ENCODE assay signal across 19 mouse cellular contexts in the genomic region with DNA sequence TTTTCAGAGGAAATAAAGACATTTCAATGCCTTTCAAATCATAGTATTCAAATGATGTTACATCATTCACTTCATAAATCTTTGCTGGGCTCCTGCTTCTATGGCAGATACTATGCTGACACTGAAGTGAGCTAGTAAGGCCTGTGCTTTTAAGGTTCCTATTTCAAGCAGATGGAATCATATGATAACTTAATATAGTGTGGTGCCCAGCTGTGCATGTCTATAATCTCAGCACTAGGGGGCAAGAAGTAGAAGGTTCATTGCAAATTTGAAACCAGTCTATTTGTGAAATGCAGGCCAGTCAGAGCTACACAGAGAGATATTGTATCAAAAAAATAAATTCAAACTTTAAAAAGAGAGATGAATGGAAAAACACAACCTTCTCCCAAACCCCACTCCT.
DNase-seq lines count a peak whose midpoint lies in the region; ATAC-seq and TF ChIP-seq lines count a peak whose summit lies in the region.
"Had no signal": no experiment of that assay in that cellular context is flagged by ENCODE, and none has a peak within 500 bp of the region (broad histone marks: within the 10 kb centered on the region; RNA-seq: fewer than 3 reads in every experiment).

No protein-coding gene starts in this region.

- no peak for ATAC-seq in embryonic facial prominence, embryonic 11.5 days (replicated peaks; ENCODE audit: insufficient number of reproducible peaks, low FRiP score, low TSS enrichment, low read depth)
- no peak for ATAC-seq in midbrain, postnatal 0 days (ENCODE audit: low FRiP score)
- ATAC-seq in midbrain, embryonic 13.5 days = no peak
- 0 out of 2 replicates have a peak, but pooled peaks have one; percentile 37 for ATAC-seq in megakaryocyte-erythroid progenitor cell, adult 5-6 weeks (replicated peaks; ENCODE audit: low FRiP score, low TSS enrichment, poor library complexity, severe bottlenecking)
- ATAC-seq: forebrain, embryonic 16.5 days had no signal

- DNase-seq in embryonic facial prominence, embryonic 11.5 days (ENCODE audit: low spot score) = peak; percentile 9
- no peak for DNase-seq in embryonic facial prominence, embryonic 10.5 days (ENCODE audit: low spot score)
- DNase-seq in midbrain, postnatal 0 days (ENCODE audit: low spot score) = no peak
- no peak for DNase-seq in layer of hippocampus, adult 2 months (ENCODE audit: low spot score in 2 of 2)
- DNase-seq in embryo, embryonic 10.5 days (ENCODE audit: low spot score) = no peak
- DNase-seq: adrenal gland, postnatal 10 days; cerebellum, adult 11-12 months; cerebellum, adult 9-10 months; cerebellum, postnatal 25 days; gastrocnemius, postnatal 10 days; heart, adult 2 months had no signal

- no peak overlapping the region for H3K4me2 ChIP-seq in embryonic facial prominence, embryonic 11.5 days (ENCODE audit: low read depth, low read length)
- H3K4me2 ChIP-seq in midbrain, postnatal 0 days (ENCODE audit: low read depth, low read length, poor library complexity, severe bottlenecking) = no peak overlapping the region
- no peak overlapping the region for H3K4me2 ChIP-seq in midbrain, embryonic 13.5 days (replicated peaks)
- H3K4me2 ChIP-seq: embryonic facial prominence, embryonic 12.5 days; forebrain, embryonic 12.5 days; heart, embryonic 11.5 days; heart, embryonic 15.5 days; hindbrain, embryonic 15.5 days had no signal

- H3K4me1 ChIP-seq in embryonic facial prominence, embryonic 11.5 days (ENCODE audit: control insufficient read depth, insufficient read depth, low read length) = no peaks in the 10 kb centered on the region
- no peaks in the 10 kb centered on the region for H3K4me1 ChIP-seq in embryonic facial prominence, embryonic 10.5 days
- no peaks in the 10 kb centered on the region for H3K4me1 ChIP-seq in midbrain, postnatal 0 days (ENCODE audit: insufficient read depth, low read length)
- no peaks in the 10 kb centered on the region for H3K4me1 ChIP-seq in midbrain, embryonic 13.5 days (replicated peaks)
- H3K4me1 ChIP-seq: embryonic facial prominence, embryonic 12.5 days; forebrain, embryonic 12.5 days; heart, embryonic 15.5 days; hindbrain, embryonic 15.5 days had no signal

- no peak overlapping the region for H3K9ac ChIP-seq in embryonic facial prominence, embryonic 11.5 days (replicated peaks; ENCODE audit: low read length)
- H3K9ac ChIP-seq in midbrain, postnatal 0 days (replicated peaks; ENCODE audit: low read length, poor library complexity, severe bottlenecking) = no peak overlapping the region
- H3K9ac ChIP-seq in midbrain, embryonic 13.5 days (replicated peaks) = no peak overlapping the region
- H3K9ac ChIP-seq: embryonic facial prominence, embryonic 12.5 days; forebrain, embryonic 12.5 days; heart, embryonic 15.5 days; hindbrain, embryonic 15.5 days had no signal

- H3K36me3 ChIP-seq in embryonic facial prominence, embryonic 11.5 days (replicated peaks; ENCODE audit: control insufficient read depth, insufficient read depth, low read depth, low read length) = no peaks in the 10 kb centered on the region
- H3K36me3 ChIP-seq in embryonic facial prominence, embryonic 10.5 days (replicated peaks) = no peaks in the 10 kb centered on the region
- H3K36me3 ChIP-seq in midbrain, postnatal 0 days (ENCODE audit: insufficient read depth, low read length) = no peaks in the 10 kb centered on the region
- H3K36me3 ChIP-seq in midbrain, embryonic 13.5 days = no peaks in the 10 kb centered on the region
- H3K36me3 ChIP-seq: embryonic facial prominence, embryonic 12.5 days; forebrain, embryonic 12.5 days; heart, embryonic 15.5 days; hindbrain, embryonic 15.5 days had no signal

- H3K4me3 ChIP-seq in embryonic facial prominence, embryonic 11.5 days (ENCODE audit: low read depth, low read length) = no peak overlapping the region
- no peak overlapping the region for H3K4me3 ChIP-seq in embryonic facial prominence, embryonic 10.5 days
- no peak overlapping the region for H3K4me3 ChIP-seq in midbrain, postnatal 0 days (ENCODE audit: low read depth, low read length)
- no peak overlapping the region for H3K4me3 ChIP-seq in midbrain, embryonic 13.5 days (replicated peaks)
- H3K4me3 ChIP-seq in layer of hippocampus, adult 2 months = no peak overlapping the region
- H3K4me3 ChIP-seq: embryonic facial prominence, embryonic 12.5 days; forebrain, embryonic 12.5 days; heart, adult 2 months; heart, embryonic 15.5 days; hindbrain, embryonic 15.5 days had no signal

- H3K27me3 ChIP-seq in embryonic facial prominence, embryonic 11.5 days (ENCODE audit: control insufficient read depth, insufficient read depth, low read length) = no peaks in the 10 kb centered on the region
- no peaks in the 10 kb centered on the region for H3K27me3 ChIP-seq in embryonic facial prominence, embryonic 10.5 days (replicated peaks; ENCODE audit: low read depth, poor library complexity, severe bottlenecking)
- no peaks in the 10 kb centered on the region for H3K27me3 ChIP-seq in midbrain, postnatal 0 days (ENCODE audit: insufficient read depth, low read length)
- H3K27me3 ChIP-seq in midbrain, embryonic 13.5 days = no peaks in the 10 kb centered on the region
- H3K27me3 ChIP-seq: embryonic facial prominence, embryonic 12.5 days; forebrain, embryonic 12.5 days; heart, embryonic 15.5 days; hindbrain, embryonic 15.5 days had no signal

- H3K9me3 ChIP-seq in embryonic facial prominence, embryonic 11.5 days (replicated peaks; ENCODE audit: control insufficient read depth, low read length) = no peaks in the 10 kb centered on the region
- no peaks in the 10 kb centered on the region for H3K9me3 ChIP-seq in embryonic facial prominence, embryonic 10.5 days
- no peaks in the 10 kb centered on the region for H3K9me3 ChIP-seq in midbrain, postnatal 0 days (ENCODE audit: low read length)
- H3K9me3 ChIP-seq in midbrain, embryonic 13.5 days = no peaks in the 10 kb centered on the region
- H3K9me3 ChIP-seq: embryonic facial prominence, embryonic 12.5 days; forebrain, embryonic 12.5 days; heart, embryonic 15.5 days; hindbrain, embryonic 15.5 days had no signal

- TF ChIP-seq CTCF in midbrain, postnatal 0 days (IDR thresholded peaks at IDR 0.05) = peak; percentile 27; the same call in 1 of the 2 replicates
- no peak for TF ChIP-seq CTCF in layer of hippocampus, adult 2 months (conservative IDR thresholded peaks at IDR 0.05)

- no peak overlapping the region for H3K27ac ChIP-seq in embryonic facial prominence, embryonic 11.5 days (replicated peaks; ENCODE audit: low read depth, low read length)
- no peak overlapping the region for H3K27ac ChIP-seq in embryonic facial prominence, embryonic 10.5 days (replicated peaks)
- no peak overlapping the region for H3K27ac ChIP-seq in midbrain, postnatal 0 days (ENCODE audit: low read depth, low read length)
- no peak overlapping the region for H3K27ac ChIP-seq in midbrain, embryonic 13.5 days
- H3K27ac ChIP-seq in layer of hippocampus, adult 2 months = no peak overlapping the region
- H3K27ac ChIP-seq: embryonic facial prominence, embryonic 12.5 days; forebrain, embryonic 12.5 days; heart, adult 2 months; heart, embryonic 15.5 days; hindbrain, embryonic 15.5 days had no signal
